Mouse (Mus musculus): ENCODE measurements around the gene Klf13.

DNA sequence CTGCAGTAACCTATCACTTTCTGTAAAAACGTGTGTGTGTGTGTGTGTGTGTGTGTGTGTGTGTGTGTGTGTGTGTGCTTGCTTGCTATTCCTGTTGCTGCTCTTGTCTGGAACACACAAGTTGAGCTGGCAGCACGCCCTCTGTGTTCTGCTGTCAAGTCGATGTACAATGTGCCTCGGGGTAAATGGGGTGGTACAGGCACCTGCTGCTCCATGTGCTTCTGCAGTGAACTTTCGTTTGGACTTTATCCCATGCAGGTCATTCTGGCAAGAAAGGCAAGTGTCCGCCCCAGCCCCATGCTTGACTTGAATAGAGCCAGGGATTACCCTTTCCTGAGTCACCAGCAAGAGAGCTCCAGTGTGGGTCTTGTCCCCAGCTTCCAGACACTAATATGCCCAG is 21.0 kb downstream of the Klf13 start:
- no peak for TF ChIP-seq NRF1 (IDR thresholded peaks at IDR 0.05; ENCODE audit: low read depth, low read length)
- no peak for TF ChIP-seq ZC3H11A (IDR thresholded peaks at IDR 0.05; ENCODE audit: low read depth, low read length)
- no peak for TF ChIP-seq MYC (IDR thresholded peaks at IDR 0.05; ENCODE audit: low read depth, low read length)
- no peak for TF ChIP-seq CTCF (conservative IDR thresholded peaks at IDR 0.05 in 1 of 2, IDR thresholded peaks at IDR 0.05 in 1 of 2; ENCODE audit: low read depth in 2 of 2, low read length in 2 of 2)
- TF ChIP-seq KAT2A (IDR thresholded peaks at IDR 0.05; ENCODE audit: insufficient replicate concordance, low read length): no peak
- TF ChIP-seq JUND (conservative IDR thresholded peaks at IDR 0.05; ENCODE audit: low read depth, low read length): no peak
- no peak for TF ChIP-seq POLR2A (IDR thresholded peaks at IDR 0.05; ENCODE audit: low read depth, low read length)
- no peak for TF ChIP-seq PAX5 (IDR thresholded peaks at IDR 0.05; ENCODE audit: low read length)
- no peak for TF ChIP-seq CHD2 (IDR thresholded peaks at IDR 0.05; ENCODE audit: low read length)
- TF ChIP-seq MXI1 (IDR thresholded peaks at IDR 0.05; ENCODE audit: low read depth, low read length): no peak
- TF ChIP-seq ZNF384 (IDR thresholded peaks at IDR 0.05; ENCODE audit: low read depth, low read length): no peak
- TF ChIP-seq HCFC1 (IDR thresholded peaks at IDR 0.05; ENCODE audit: low read depth, low read length): no peak

All from CH12.LX (cell line).